Mouse (Mus musculus) cerebellum, adult 9-10 months (tissue): Measurements from ENCODE around the gene Ninl.
A peak's percentile ranks its signal among the peaks of the same experiment; 100 is the strongest.

Experiments used
- DNase-seq: peaks from one replicate; pipeline ENCODE4 v3.0.0; 2022

Gene Ninl

DNA sequence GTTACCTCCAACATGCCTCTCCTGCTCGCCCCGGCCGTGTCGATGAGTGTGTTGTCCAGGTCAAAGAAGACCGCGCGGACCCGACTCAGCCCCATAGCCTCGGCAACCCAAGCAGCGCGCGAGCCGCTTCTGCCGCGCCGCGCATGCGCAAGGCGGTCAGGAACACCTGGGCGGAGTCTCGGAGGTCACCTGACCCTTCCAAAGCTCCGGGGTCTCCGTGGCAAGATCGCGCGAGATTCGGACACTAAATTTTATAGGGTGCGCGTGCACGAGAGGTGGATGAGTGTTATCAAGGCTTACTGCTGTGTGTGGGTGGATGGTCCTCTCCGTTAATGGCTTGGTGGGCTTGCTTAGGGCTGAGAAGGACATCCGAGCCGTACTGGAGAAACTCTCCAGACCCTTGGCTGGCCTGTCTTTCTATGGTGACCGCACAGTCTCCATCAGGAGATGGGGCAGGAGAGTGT, at the start of gene Ninl, which contains the start of gene Nanp:
Gene Ninl, minus strand, starts transcription at position 151 of the 464 bp plus-strand sequence.
Gene Nanp, minus strand, starts transcription at position 167 of the 464 bp plus-strand sequence.
- DNase-seq, result peak; percentile 96

DNA sequence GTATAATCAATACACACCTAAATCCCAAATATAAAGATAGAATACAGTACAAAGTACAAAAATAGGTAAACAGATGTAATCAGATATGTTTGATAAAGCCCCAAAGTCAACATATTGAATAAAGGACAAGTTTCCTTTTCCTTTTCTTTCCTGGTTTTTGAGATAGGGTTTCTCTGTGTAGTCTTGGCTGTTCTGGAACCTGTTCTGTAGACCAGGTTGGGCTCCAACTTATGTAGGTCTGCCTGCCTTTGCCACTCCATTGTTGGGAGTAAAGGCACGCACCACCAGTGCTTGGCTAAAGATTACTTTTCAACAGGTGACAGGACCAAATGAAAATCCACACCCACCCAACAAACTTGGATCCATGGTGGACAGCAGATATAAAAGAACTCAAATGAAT, 17.5 kb upstream of the Ninl start:
- DNase-seq, result no peak

DNA sequence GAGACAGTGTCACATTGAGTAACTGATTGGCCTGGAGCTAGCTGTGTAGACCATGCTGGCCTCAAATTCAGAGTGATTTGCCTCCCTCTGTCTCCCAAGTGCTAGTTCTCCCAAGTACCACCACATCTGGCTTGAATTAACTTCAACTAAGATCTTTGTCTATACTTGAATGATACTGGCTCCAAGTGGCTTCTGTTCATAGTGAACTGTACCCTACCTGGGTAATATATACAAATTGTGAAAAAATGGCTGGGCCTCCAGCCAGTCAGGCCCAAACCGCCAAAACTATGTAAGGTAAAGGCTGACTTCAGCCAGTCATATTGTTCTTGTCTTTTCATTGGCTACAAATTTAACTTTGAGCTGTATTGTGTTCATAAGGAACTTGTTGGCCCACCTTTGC, 1.2 kb upstream of the Ninl start:
- no peak for DNase-seq

DNA sequence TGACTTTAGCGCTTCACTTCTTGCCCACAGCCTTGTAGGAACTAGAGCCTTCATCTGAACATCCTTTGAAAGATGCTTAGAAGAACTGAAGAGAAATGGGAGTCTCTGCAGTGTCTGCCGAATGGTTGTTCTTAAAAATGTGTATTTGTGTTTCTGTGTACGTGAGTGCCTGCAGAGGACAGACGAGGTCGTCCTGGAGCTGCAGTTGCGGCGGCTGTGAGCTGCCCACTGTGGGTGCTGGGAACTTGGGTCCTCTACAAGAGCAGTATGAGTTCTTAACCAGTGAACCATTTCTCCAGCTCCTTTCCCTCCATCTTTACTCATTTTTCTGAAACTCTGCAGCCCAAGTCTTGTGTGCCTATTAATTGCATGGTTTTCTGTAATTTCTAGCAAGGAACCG, 544 bp upstream of the Ninl start:
- no peak for DNase-seq

DNA sequence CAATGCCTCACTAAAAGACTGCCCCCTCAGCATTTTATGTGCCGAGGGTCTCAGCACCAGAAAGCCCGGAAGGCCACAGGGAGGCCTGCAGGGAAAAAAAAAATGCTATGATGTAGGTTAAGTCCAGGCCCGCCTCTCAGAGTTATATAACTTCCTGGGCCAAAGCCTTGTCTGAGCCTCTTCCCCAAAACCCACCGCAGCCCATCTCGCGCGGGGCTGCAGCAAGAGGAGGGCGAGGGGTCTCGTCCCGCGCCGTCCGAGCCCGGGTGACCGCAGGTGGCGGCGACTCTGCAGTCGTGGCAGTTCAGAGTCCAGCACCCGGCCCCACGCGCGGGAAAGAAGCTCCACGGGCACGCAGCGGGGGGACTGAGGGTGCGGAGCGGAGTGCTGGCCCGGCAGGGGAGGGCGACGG, 365 bp downstream of the Ninl start:
- DNase-seq, result no peak

DNA sequence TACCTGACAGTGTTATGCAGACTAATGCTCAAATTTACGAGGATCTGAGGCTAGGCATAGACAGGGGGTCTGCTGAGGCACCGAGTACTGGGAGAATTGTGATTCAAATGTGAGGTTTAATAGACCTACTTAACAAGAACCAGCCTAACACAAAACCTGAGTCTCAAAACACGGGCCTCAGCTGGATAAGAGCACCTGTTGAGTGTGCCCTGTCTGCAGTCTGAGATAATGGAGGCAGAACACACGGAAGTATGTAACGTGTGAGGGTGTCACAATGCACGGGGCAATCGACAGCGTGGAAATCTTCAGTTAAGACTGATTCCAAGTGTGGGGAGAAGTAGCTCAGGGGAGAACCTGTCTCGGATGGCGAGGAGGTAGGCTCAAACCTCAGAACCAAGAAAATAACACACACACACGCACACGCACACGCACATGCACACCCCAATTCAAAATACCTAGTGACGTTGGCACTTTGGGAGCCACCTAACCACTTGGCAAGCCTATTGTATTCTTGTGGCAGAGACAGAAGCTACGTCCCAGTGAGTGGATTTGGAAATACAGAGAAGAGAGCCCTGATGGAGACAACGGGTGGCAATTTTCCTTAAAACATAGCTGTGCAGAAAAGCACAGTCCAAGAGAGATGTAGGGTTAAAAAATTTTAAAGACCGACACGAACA, 1.2 kb downstream of the Ninl start:
- DNase-seq, result peak; percentile 39

DNA sequence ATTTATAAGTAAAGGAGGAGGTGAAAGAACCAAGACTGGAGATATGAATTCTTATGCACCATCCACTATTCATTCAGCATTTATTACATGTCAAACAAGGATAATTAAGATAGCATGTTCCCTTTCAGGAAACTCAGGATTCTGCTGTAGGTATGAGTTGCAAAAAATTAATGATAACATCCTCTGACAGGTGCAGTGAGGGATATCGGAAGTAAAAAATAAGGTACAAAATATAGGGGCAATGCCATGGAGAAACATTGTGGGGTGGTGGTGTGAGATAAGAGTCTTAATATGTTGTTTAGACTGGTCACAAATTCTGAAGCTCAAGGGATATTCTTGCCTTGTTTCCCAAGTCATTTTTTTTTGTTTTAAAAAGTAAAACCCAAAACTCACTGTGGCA, 1.9 kb downstream of the Ninl start:
- no peak for DNase-seq

DNA sequence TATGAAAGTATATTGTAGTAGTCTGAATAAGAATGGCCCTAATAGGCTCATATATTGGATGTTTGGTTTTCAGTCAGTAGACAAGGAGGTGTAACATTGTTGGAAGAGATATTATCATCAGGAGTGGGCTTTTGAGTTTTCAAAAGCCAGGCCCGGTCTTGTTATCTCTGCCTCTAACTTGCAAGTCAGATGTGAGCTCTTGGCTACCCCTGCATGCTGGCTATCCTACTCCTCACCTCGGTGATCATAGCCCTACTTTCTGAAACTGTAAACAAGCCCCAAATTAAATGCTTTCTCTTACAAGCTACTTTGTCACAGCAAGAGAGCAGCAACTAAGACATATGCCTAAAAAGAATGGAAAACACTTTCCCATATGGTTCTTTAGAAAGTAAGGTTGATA, 2.5 kb downstream of the Ninl start:
- no peak for DNase-seq

DNA sequence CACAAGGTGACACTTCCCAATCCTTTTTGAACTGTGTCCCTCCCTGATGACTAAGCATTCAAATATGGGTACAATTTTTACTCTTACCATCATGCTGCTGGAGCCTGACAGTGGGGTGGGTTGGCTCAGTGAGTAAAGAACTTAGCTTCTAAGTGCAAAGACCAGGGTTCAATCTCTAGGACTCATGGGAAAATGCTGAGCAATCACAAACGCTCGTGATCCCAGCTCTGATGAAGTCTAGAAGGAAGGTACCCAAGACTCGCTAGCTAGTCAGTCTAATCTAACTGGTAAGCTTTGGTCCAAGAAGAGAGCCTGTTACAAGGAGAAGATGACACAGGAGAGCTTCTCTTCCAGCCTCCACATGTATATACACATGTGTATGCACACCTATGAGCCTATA, 4.7 kb downstream of the Ninl start:
- DNase-seq, result no peak

DNA sequence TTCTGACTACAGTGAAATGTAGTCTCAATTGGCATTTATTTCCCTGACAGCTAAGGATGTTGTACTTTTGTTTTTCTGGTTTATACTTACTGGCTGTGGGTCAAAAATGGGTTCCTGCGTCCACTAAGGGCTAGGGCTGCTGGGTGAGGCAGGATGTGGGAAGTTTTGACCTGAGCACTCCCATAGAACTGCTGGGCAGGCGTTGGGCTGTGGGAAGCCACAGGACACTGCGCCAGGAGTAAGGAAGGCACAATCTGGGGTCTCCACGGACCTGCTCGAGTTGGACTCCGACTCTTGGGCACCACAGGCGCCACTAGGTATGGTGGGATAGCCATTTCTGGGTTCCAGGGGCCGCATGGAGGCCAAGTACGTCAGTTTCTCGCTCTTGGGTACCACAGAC, 18.0 kb downstream of the Ninl start:
- DNase-seq, result no peak

DNA sequence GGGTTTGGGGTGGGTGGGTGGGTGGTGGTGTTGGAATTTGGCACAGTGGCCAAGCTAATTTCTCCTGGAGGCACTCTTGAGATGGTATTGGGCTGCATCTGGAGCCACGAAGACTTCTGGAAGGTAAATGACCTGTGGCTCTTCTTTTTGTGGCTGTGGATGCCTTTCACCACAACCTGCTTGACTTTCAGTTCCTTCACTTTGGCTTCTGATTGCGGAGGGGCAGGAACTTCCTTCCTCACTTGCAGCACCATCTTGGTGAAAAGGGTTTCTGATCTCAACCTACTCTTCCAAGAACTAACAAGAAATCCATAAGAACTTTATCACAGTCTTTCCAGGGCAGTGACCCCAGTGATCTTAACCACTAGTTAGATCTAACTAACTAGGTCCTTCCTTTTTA, 23.9 kb downstream of the Ninl start:
- DNase-seq, result no peak

DNA sequence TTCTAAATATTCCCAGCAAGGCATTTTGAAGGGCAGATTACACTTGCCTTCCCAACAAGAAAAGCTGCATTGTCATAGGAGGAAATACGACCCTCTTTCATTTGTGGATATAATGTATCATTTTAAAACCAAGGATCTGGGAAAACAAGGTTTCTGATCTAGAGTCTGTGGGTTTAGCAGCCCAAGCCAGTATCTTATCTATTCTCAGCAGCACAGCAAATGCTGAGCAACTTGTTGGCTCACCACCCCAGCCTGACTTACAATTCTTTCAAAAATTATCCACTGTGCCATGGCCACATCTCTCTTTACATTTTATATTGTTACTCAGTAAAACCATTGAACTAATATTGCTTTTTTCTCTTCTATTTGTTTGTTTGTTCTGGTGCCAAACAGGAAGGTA, 27.9 kb downstream of the Ninl start:
- DNase-seq, result no peak

DNA sequence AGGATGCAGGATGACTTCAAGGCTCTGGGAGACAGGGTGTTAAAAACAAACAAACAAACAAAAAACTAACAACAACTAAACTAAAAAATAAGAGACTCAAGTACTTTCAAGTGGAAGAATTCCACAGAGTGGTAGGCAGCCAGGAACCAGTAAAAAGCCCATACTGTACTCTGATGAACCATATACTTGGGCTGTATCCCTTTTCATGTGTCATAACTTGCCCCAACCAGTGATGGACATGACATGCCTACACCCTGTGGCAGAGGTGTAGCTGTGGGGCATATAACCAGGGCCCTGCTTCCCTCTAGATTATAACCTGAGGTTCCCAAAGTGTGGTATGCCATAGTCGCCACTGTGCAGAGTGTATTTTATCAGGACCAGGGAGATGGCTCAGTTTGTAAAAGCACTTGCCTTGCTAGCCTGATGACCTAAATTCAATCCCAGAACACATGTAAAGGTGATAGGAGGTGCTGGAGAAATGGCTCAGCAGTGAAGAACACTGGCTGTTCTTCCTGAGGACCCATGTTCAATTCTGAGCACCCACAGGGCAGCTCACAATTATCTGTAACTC, 29.6 kb downstream of the Ninl start:
- DNase-seq, result no peak

DNA sequence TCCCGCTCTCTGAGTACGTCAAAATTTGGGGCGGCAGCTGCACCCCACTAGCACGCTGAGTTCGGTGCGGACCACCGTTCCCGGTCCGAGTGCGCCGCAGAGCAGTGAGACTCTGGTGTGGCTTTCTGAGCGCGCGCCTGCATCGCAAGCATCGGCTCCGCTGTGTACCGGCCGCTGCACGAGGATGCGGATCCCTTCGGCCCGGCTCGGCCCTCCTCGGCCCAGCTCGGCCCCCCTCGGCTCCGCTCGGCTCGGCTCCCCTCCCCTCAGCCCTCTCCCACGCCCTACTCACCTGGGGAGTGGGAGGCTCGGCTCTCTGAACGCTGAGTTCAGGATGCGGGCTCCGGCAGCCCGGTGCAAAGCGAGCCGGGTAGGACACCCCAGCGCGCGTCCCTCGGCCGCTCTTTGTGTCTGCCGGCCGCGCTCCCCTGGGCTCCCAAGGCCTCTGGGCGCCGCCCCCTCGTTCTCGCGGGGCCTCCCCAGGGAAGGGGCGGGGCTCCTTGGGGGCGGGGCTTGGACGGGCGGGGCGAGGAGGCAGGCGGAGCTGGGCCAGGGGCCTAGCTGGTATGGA, 30.2 kb downstream of the Ninl start:
- DNase-seq, result peak; percentile 26

DNA sequence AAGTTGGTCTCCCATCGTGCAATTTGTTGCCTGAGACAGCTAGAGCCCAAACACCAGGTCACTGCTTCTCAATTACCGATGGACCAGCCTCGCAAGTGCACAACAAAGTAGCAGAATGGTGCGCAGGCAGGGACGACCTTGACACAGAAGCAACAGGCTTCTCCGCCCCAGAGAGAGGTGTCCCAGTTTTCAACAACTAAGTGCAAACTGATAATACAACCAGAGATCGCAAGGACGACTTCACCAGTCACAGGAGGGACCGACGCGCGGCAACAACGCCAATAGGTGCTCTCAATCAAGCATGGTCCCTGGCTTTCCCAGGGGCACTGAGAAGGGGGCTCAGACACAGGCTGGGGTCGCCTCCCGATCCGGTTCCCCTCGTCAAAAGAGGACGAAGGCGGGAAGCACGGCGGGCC, 30.7 kb downstream of the Ninl start:
- no peak for DNase-seq

DNA sequence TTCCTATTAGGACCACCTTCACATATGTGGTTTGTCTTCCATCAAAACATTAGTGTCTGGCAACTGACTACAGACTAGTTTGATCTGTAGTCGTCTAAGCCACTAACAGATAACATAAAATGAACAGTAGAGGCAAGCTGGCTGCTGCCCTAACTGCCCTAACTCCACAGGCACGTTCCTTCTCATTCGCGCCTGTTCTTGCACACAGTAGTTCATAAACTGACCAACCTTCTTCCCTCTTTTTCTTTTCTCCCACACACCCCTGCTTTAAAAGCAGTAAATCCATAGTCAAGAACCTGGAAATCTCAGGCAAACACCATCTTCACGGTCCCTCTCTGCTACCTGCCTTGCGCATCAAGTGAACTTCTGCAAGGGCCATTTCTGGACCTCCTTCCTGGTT, 31.2 kb downstream of the Ninl start:
- DNase-seq, result no peak

DNA sequence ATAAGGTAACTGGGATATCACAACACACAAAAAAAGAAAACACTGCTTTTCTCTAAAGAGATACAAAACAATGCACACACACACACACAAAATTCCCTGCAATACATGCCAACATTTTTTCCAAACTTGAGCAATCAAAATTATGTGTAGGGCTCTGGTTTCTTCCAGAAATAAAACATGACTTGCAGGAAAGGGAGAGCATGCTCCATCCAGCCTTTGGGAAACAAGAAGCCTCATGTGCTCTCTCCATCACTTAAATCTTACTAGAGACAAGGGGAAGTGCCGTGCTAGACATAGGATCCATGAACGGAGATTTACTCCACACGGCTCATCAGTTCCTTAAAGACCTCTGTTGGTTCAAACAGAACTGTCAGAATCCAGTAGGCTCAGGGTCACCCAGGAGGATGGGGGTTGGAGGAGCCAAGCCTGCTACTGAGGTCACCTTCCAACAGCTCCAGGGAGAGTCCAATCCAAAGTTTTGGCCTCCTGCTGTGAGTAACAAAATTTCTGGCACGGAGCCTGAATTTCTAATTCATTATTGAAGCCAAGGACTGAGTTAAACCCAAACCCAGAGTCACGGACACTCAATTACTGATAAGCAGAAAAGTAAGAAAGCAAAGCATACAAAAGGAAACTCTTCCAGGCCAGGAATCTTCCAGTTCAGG, 32.8 kb downstream of the Ninl start:
- no peak for DNase-seq

DNA sequence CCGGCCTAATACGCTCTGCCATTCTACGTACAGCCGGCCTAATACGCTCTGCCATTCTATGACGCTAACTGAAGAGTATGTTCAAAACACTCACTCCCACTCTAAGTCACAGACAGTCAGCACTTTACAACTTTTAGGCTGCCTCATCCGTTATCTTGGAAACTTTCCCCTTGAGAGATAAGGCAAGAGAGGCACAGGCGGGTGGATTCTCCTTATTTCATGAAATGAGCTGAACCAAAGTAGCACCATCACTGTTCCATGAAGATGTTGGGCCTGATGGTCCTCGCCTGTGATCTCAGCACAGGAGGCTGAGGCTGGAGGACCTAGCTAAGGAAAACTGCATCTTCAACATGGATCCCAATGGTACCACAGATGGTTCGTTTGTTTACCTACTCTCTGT, 34.8 kb downstream of the Ninl start:
- DNase-seq, result no peak

DNA sequence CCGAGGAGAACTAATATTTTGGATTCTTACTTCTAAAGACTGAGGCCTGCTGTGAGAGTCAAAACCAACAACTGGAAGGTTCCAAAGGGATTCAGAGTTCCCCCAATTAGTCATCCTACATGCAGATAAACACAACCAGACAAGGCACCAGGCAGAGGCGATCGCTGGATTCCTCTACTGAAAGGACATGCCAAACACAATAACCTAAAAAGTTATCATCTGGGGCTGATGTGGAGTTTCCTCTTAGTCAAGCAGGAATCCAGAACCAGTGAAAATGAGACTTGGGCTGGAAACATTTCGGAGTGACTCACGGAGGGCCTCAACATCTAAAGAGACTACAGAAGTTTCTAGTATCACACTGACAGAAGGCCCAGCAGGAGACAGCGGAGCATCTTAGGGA, 35.4 kb downstream of the Ninl start:
- no peak for DNase-seq

DNA sequence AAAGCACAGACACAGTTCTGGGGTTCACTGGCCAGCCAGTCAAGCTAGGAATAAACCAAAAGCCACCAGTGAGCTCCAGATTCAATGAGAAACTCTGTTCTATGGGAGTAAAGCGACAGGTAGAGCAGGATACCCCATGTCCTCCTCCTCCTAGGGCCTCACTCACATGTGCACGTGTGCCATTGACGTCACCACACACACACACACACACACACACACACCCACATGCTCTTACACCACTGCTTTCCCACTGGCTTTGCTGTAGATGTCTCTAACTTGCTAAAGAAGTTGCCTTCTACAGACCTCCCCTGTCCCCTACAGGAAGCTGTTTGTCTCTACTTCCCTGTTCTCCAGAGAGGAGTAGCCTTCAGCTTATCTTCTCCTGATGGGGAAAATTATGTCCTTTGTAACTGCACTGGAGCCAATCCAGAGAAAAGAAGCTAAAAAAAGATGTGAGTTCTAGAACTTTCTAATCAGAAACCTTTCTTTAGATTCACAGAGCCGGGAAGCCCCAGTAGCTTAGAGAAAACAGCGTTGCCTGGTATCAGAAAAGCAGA, 37.5 kb downstream of the Ninl start:
- no peak for DNase-seq

DNA sequence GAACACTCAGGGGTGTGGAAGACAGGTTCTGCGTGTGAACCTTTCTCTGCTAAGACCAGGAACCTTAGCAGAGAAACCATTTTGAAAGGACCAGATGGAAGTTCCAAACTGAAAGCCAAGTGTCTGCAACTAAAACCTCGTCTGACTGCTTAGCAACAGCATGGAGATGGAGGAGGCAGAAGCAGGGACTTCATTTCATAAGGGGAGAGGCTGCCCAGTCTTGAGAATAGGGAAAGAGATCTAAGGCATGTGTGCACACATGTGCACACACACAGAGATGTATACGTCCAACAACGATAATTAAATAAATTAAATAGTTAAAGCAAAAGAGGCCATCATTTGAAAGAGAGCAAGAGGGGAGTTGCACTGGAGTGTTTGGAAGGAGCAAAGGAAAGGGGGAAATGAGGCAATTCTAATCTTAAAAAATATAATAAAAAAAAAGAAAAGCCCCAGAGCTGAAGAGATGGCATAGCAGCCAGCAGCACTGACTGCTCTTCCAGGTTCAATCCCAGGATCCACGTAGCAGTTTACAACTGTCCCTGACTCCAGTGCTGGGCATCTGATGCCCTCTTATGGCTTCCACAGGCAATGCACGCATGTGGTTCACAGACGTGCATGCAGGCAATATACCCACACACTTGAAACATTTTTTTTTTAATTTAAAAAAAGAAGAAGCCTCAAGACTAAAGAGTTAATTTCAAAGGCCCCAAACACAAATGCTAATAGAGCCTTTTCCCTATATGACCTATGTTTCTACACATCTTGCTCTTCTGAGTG, 38.6 kb downstream of the Ninl start:
- DNase-seq, result peak; percentile 62

DNA sequence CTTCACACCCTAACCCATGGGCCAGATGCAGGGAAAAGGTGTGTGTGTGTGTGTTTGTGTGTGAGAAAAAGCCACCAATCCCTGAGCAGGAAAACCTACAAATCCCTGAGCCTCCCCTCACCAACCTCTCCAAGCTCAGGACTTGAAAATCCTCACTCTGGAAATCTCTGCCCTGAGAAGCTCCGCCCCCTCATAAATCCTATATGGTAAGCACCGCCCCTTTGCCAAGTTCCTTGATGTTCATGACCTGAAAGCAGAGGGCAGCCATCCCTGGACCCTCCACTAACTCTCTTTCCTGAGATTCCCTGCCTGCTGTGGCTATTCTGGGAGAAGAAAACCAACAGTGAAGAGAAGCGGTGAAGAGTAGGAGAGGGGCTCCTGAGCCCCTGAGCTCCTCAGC, 40.2 kb downstream of the Ninl start:
- no peak for DNase-seq

DNA sequence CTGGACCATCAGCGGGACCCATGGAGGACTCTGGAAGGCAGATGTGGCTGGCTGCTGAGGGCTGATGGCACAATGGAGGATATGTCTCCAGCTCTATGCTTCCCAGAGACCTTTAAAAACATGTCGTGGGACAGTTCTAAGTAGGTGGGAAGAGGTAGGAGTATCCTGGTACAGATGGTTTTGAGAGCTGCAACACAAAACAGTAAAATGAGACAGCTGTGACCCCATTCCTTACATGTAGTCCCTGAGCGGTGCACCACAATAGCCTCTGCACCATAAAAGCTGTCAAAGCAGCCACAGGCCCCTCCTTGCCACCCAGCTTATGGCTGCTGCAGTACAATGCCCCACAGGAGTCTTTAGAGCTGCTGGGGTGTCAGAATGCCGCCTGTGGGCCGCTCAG, 41.6 kb downstream of the Ninl start:
- no peak for DNase-seq
